Mouse (Mus musculus) left cerebral cortex, adult 9 months (tissue): ENCODE results near the gene Krt80.
A peak's percentile ranks its signal among the peaks of the same experiment; 100 is the strongest.

Experiments used
- DNase-seq, 2 experiments: peaks; one replicate each; pipeline ENCODE4 v3.0.0; 2022; ENCODE audit warnings: low spot score in 2 of 2

Krt80 gene

DNA sequence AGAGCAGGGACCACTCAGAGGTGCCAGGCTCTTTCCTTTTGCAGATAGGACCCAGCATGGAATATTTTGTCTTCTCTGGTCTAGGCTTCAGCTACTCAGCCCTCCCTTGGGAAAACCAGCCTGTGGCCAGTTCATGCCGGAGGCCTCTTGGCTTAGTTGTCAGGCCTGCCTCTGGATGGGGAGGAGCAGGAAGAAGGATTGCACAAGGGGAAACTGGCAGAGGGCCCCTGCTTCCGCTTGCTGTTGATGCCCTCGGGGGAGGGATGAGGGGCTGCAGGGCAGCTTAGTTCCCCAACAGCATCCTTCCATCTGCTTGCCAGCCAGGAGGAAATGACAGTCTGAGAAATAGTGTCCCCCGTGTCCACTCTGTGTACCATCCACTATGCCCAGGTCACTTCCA is 4.9 kb upstream of the Krt80 start:
- no peak for DNase-seq

DNA sequence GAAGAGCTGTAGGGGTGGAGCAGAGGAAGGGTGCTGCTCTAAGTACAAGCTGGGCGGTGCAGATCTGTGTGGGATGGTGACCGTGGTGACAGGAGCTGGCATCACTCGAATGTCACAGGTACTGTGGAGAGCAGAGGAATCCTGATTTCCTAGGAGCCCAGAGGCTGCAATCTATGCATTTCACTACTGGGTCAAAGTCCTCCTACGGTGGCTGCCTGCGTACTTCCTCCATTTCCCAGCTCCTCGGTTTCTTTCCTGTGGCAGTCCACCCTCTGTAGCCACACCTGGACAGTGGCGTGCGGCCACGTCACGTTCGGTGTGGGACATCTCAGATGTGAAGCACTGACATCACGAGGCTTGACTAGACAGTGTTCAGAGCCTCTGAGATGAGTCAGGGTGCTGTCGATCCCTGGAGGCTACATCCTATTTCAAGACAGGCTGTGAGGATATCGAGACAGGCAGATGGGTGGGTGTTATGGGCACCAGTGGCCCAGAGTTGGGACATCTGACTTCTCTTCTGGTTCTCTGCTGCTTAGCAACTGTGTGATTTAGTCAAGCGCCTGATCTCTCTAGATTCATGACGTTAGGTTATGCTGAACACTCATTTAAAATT is 3.4 kb upstream of the Krt80 start:
- peak in 1 of 2 experiments; percentile 46 for DNase-seq

DNA sequence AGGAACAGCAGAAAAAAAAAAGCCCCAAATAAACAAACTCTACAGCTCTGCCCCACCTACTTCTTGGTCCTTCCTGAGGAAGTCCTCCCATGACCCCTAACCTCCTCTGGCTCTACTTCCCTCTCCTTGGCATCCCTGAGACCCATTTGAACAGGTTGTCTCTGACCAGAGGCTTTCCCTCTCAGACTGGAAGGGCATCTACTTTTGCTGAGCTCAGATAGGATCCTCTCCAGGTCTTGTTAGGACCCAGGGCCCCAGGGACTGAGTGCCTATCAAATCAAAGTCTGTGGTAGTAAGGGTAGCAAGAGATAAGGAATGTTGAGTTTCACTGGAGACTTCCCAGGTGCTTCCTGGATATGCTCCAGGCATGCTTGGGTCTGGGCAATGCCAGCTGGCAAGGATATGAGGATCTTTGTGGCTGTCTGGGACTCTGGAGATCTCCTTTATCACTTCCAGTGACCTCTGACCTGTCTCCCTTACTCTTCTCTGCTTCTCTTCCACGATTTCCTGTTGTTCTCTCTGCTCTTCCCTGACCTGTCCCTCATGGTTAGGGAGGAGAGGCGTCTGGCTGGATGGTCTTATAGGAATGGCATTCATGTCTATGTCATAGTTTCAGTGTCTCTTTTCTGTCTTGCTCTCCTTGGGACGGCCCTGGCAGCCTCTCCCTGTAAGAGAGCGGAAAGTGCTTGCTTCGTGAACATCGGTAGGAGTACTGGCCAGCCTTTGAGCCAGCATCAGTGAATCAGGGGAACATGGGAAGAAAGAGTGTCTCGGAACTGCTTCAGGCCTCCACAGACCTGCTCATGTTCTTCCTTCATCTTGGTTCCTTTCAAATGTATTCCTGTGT is 2.4 kb upstream of the Krt80 start:
- no peak for DNase-seq

DNA sequence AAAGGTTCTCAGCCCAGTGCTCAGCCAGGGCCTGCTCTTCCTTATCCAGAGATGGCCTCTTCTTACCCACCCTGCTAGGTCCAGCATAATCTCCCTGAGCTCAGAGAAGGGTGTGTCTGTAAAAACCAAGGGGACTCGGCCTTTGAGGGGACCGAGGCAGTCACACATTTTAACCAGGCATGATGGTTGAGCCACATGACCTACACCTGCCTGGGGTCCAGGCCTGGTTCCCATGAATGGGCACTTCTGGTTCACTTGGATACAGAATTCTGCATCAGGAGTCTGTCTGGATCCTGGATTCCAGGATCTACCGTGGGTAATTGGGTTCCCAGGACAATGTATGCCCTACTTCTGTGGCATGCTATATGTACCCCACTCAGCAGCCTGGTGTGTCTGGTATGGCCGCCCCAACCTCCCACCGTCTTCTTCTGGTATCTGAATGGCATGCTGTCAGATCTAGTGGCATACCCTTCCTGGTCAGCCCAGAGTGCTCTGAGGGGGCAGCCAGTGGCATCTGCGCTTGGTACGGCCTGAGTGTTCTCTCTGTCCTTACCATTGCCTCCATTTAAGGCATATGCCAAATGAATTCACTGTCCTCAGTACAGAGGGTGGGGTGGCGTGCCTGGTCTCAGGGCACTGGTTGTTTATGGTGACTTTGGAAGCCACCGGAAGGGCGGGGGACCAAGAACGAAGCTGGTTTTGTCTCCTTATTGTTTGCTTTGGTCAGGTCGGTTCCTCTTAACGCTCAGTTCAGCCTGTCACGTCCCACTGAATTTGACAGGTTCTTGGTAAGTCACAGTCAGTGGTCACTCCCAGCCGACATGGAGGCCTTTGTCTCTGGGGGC is 1.4 kb upstream of the Krt80 start:
- DNase-seq: no peak

- DNase-seq: no peak
These were observed 421 bp downstream of the Krt80 start for GRCm38 (mm10) chr15:101369382-101370100.

GRCm38 (mm10) chr15:101368502-101369381 is 1.2 kb downstream of the Krt80 start:
- no peak for DNase-seq

- no peak for DNase-seq
These were observed 1.9 kb downstream of the Krt80 start for GRCm38 (mm10) chr15:101368015-101368414.

DNA sequence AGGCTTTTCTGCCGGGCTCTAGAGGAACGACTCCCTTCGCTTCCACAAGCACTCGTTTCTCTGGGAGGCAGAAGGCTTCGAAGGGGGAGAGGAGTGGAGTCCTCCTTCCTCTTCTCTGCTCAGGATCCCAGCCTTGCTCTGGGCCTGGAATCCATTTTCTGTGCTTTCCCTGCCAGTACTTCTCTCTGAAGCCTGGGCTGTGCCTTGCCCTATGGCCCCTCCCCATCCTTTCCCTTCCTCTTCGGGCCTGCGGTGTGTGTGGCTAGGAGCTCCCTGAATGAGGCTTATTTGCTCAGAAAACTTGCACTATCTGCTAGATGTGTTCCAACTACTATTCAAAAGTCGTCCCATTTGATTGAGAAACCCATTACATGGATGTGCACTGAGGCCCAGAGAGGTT is 2.5 kb downstream of the Krt80 start:
- DNase-seq: no peak

- DNase-seq: no peak
These were observed 3.0 kb downstream of the Krt80 start for GRCm38 (mm10) chr15:101366926-101367325.

DNA sequence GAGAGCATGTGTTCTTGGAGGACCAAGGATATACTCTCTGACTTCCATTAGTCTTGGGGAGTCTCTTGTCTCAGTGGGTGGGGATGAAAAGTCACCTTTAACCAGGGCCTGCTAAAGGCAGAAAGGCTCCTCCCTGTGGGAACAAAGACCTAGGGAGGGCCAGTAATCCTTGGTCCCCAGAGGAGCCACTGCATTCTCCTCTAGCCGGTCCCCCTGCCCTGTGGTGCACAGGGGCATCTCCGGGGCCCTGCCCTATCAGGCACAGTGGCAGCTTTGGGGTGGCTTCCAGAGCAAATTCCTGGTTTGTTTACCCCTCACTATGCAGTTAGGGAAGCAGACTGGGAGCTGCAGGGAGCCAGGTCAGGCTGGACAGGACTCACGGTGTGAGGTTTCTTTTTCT is 3.5 kb downstream of the Krt80 start:
- no peak for DNase-seq

DNA sequence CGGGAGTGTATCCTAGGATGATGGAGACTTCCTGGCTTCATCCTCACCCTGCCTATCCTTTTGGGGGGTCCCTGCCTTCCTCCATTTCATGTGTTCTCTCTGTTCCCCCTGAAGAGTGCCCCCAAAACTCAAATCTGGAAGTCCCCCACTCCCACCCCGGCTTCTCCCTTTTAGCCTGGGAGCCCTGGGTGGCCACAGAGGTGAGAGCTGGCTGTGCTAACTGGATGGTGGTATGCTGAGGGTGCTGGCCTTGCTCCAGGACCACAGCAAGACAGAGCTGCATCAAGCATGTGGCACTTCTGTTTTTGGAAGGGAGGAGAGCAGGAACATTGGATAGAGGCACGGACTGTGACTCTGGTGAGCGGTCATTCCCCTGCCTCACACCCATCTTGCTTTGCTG is 4.2 kb downstream of the Krt80 start:
- DNase-seq: no peak

- no peak for DNase-seq
These were observed 4.9 kb downstream of the Krt80 start for GRCm38 (mm10) chr15:101364891-101365671.

GRCm38 (mm10) chr15:101364425-101364824 is 5.5 kb downstream of the Krt80 start:
- DNase-seq: no peak

DNA sequence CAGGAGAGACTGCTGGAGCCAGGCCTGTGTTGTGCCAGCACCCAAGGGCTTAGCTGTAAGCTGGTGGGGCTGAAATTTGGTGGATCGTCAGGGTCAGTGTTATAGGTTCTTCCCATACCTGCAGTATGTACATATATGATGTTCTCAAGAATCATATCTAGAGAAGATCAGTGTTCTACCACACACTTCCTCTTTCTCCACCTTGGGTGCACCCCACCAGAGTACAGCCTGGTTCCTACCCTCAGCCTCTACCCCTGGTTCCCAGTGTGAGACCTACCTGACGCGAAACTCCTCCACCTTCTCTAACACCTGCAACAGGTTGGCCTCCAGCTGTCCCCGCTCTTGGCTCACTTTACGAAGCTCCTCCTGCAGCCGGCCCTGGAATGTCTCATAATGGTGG is 6.0 kb downstream of the Krt80 start:
- no peak for DNase-seq

- DNase-seq: no peak
These were observed 7.5 kb downstream of the Krt80 start for GRCm38 (mm10) chr15:101362393-101363010.

DNA sequence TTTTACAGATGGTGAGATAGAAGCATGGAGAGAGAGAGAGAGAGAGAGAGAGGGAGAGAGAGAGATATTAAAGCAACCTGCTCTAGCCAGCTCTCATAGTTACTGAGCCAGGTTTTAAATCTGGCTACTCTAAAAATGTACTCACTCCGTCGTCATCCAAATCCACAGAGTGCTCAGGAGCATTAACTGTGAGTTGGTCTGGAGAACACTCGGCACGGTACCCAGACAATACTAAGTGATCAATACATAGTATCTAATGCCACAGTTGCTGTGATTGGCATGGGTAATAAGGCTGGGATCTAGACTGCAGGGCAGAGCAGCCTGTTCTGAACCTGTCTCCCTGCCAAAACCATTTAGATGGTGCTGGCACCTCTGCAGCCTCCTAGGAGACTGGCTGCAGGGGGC is 14.6 kb downstream of the Krt80 start:
- DNase-seq: peak in 1 of 2 experiments; percentile 44

DNA sequence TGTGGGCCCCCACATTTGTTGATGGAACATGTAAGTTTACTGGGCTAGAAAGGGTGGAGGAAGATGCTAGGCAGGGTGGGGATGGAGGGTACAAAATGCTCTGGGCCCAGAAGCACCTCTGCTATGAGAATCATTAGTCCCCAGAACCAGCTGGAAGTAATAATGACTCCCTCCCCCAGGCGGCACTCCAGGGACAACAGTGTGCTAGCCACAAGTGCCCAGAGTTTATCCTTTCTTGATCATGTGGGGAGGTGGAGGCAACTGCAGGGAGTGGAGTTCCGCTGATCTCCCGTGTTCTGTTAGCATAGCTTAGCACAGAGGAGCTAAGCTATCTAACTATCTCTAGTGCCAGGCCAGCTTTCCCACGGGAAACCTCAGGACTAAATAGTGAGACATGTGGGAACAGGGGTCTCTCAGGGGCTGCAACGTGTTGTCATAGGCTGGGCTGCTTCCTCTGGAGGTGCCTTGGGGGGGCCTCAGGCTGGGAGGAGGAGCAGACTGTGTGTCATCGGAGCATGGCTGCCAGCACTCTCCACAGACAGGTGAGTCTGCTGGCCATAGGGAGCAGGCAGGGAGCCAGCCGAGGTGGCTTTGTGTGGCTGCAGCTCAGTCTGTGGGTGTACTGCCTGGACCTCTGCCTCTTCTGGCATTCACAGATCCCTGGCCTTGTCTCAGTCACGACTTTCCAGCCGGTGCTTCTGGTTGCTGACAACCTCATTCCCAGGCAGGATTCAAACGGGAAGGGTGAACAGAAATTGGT is 17.1 kb downstream of the Krt80 start:
- DNase-seq: no peak

GRCm38 (mm10) chr15:101352047-101352446 is 17.9 kb downstream of the Krt80 start:
- no peak for DNase-seq
